Comparison of ENCODE assay signal across 8 mouse cellular contexts in the genomic region with DNA sequence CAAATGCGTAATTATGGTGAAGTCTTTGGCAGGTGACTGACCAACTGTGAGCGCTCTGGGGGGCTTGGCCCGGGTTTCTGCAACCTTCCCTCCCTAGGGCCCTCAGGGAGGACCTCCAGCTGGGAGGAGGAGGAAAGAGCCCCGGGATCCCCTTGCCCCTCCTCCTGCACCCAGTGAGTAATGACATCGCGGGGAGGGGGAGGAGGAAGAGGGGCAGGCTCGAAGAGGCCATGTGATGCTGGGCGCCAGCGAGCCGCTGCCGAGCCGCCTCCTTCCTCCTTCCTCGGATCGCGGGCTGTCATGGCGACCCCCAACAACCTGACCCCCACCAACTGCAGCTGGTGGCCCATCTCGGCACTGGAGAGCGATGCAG. TPM values are rescaled to one million over a fixed set of nuclear protein-coding genes. Genes with fewer than 3 reads are reported as not detected.
DNase-seq lines count a peak whose midpoint lies in the region; ATAC-seq lines count a peak whose summit lies in the region.

A gene (plus strand): TSS at position 231 of the 373 bp plus-strand sequence.

- DNase-seq in kidney, adult 8-10 months, result no peak
- DNase-seq in cerebellum, adult 9-10 months, result peak; percentile 86
- DNase-seq in layer of hippocampus, postnatal 36 days, result peak; percentile 79 to 83
- no peak for DNase-seq in spleen, postnatal 10 days (ENCODE audit: low spot score in 2 of 2)
- no peak for DNase-seq in B cell, adult 2 months

- H3K9me3 ChIP-seq in kidney, embryonic 16.5 days (ENCODE audit: low read length), result no peaks in the 10 kb centered on the region
- H3K9me3 ChIP-seq in neural tube, embryonic 12.5 days, result no peaks in the 10 kb centered on the region

- H3K4me3 ChIP-seq in kidney, embryonic 16.5 days (ENCODE audit: low read length), result peak within 1 kb of the TSS; percentile 25
- peak within 1 kb of the TSS; percentile 70 for H3K4me3 ChIP-seq in neural tube, embryonic 12.5 days

- H3K36me3 ChIP-seq in kidney, embryonic 16.5 days (ENCODE audit: insufficient read depth, low read length), result no peaks in the 10 kb centered on the region
- no peaks in the 10 kb centered on the region for H3K36me3 ChIP-seq in neural tube, embryonic 12.5 days

- under 1% methylated on average over 18 of the region's 18 CpGs for WGBS in kidney, embryonic 16.5 days
- 1% methylated on average over 18 of the region's 18 CpGs for WGBS in neural tube, embryonic 12.5 days

- peaks cover 22% of the 10 kb centered on the region for H3K27me3 ChIP-seq in kidney, embryonic 16.5 days (ENCODE audit: insufficient read depth, low read length)
- no peaks in the 10 kb centered on the region for H3K27me3 ChIP-seq in neural tube, embryonic 12.5 days (replicated peaks)

- H3K27ac ChIP-seq in kidney, embryonic 16.5 days (ENCODE audit: low read length), result no peak within 1 kb of the TSS
- peak within 1 kb of the TSS; percentile 55 for H3K27ac ChIP-seq in neural tube, embryonic 12.5 days

- H3K4me2 ChIP-seq in kidney, embryonic 16.5 days (replicated peaks; ENCODE audit: low read depth, low read length), result peak within 1 kb of the TSS; percentile 44
- H3K4me2 ChIP-seq in neural tube, embryonic 12.5 days (replicated peaks), result peak within 1 kb of the TSS; percentile 64

- peaks cover 6% of the 10 kb centered on the region for H3K4me1 ChIP-seq in kidney, embryonic 16.5 days (ENCODE audit: insufficient read depth, low read length)
- H3K4me1 ChIP-seq in neural tube, embryonic 12.5 days, result peaks cover 32% of the 10 kb centered on the region

- 0 out of 2 replicates have a peak, but pooled peaks have one; percentile 15 for ATAC-seq in kidney, embryonic 16.5 days (ENCODE audit: low FRiP score, low TSS enrichment)
- ATAC-seq in frontal cortex, adult (ENCODE audit: low TSS enrichment), result peak; percentile 86
- peak; percentile 82 for ATAC-seq in neural tube, embryonic 12.5 days (ENCODE audit: low FRiP score, low read depth)

- H3K9ac ChIP-seq in kidney, embryonic 16.5 days (replicated peaks; ENCODE audit: low read length), result no peak within 1 kb of the TSS
- H3K9ac ChIP-seq in neural tube, embryonic 12.5 days, result peak within 1 kb of the TSS; percentile 85

RNA-seq across cellular contexts. Expression of the gene that starts here (rescaled TPM):
- polyA plus RNA-seq in kidney, embryonic 16.5 days (2015; fragmentation: Nextera tagmentation; extraction: Ambion mirVana), result 0.91 and 2.2 TPM in 2 replicates
- total RNA-seq in layer of hippocampus, postnatal 36 days (2021), result 10 to 100 TPM; 62.0 to 72.9 TPM
- polyA plus RNA-seq in neural tube, embryonic 12.5 days (2016; fragmentation: Nextera tagmentation; extraction: Ambion mirVana), result 83.1 and 83.6 TPM in 2 replicates

Comparison
In these comparisons a context has a peak if more than half of its experiments do, and no peak if none do; other contexts are left out.
1. RNA of the gene that starts here (polyA plus RNA-seq): 83.1 to 83.6 TPM in neural tube, embryonic 12.5 days; 0.91 to 2.2 TPM in kidney, embryonic 16.5 days; every median in the first group is over 10 times any median in the second.
2. ATAC-seq: peak in every context shown above with its lines; median percentile 86 in frontal cortex, adult; 82 in neural tube, embryonic 12.5 days; 15 in kidney, embryonic 16.5 days.
3. DNase-seq: peak in cerebellum, adult 9-10 months (single experiment) and layer of hippocampus, postnatal 36 days (2 of 2); none in kidney, adult 8-10 months (0 of 2), spleen, postnatal 10 days (0 of 2) and B cell, adult 2 months (0 of 2).